Mouse (Mus musculus) cortical plate, adult 2 months (tissue): ENCODE data around the gene Creg2.

Source experiments
- CTCF ChIP-seq: fragments of 200-500 bp; IDR thresholded peaks from 2 replicates; pipeline ENCODE4 v1.5.1; 2011; ENCODE audit warnings: mild to moderate bottlenecking, control low read depth, low read length; ENCODE audit not compliant: insufficient read depth; ENCODE audit errors: extremely low read depth
- POLR2A ChIP-seq: fragments of 200-500 bp; IDR thresholded peaks from 2 replicates; pipeline ENCODE4 v1.6.1; 2011; ENCODE audit warnings: mild to moderate bottlenecking, low read length, control low read depth; ENCODE audit not compliant: insufficient read depth; ENCODE audit errors: extremely low read depth

DNA sequence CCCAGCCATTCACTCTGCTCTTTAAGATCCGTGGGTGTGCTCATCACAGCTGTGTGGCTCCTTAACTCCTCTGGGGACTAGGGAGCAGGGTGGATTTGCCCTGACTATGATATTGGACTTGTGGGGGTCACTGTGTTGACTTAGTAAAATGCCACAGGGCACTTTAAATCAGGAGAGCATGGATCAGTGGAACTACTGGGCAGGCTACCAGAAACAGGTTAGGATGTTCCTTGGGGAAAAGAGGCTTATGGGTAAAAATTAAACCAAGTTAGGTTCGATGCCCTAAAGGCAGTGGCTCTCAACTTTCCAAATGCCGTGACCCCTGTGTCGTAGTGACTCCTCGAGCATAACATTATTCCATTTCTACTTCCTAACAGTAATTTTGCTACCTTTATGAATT lies 38.8 kb downstream of the Creg2 start:
- TF ChIP-seq CTCF (no peak), POLR2A (no peak)
